Mouse (Mus musculus) WW6 (cell line): ENCODE data around the gene Gm42420.

Experiments
- DNase-seq: peaks from one replicate; pipeline ENCODE4 v3.0.0-alpha.2; 2013; ENCODE audit warnings: low read depth, low spot score

Gene Gm42420

DNA sequence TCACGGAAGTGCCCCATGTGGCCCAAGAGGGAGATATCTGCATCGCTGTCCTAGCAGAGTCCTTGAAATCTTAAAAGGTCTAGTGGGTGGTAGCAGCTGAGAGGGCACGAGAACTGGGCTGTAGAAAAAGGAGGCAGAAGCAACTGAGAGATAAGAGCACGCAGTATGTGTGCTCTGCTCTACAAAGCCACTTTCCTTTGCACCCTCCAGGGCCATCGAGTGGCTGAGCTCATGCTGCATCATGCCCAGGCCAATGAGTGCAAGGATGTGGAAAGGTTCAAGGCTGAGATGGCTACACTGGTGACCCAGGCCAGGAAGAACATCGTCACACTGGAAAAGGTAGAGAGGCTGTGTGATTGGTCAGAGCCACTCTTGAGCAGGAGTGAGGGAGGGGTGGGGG, at the start of gene Gm42420:
Gene Gm42420 (plus strand): TSS at position 237 of the 400 bp plus-strand sequence.
- no peak for DNase-seq

DNA sequence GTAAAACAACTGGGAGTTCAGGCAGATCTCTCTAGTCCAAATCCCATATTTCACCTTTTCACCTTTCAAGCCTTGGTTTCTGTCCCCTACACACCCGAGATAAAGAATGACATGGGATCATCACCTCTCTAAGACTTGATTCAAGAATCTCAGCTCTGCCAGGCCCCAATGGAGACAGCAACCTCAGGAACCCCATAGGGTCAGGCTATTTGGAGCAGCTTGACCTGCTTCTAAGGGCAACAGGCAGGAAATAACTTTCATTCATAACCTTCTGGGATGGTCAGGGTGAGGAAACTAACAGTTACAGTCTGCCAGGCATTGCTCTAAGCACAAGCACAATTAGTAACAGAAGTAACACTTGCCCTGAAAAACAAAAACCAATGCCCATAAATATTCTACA, 48.9 kb upstream of the Gm42420 start:
- no peak for DNase-seq

DNA sequence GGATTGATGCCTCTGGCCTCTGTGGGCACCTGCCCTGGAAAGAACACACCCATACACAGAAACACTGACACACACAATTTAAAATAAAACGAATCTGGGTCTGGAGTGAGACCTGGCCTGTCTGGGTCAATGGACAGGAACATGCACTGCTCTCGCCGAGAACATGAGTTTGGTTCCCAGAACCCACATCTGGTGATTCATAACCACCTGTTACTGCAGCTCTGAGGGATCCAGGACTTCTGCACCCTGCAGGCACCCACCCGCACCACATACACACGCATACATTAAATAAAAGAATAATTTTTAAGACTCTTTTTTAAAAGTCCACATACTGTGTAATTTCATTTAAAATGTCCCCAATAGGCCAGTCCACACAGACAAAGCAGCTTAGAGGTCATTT, 48.3 kb upstream of the Gm42420 start:
- DNase-seq: no peak

DNA sequence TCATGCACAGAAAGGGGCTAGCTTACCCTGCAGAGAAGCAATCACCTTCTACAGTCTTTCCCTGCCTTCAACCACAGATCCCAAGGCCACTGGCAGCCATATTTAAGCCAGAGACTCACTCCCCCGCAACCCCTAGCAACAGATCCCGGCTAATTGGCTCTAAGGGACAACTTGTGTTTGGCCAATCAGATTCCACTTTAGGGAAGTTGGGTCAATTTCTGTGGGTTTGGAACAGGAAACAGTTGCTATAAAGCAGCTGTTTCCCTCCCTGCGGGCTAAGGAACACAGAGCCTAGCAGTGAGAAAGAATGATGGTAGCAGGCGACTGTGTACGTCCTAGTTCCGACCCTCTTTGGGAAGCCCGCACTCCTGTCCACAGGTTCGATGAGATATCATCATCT, 47.3 kb upstream of the Gm42420 start:
- no peak for DNase-seq

DNA sequence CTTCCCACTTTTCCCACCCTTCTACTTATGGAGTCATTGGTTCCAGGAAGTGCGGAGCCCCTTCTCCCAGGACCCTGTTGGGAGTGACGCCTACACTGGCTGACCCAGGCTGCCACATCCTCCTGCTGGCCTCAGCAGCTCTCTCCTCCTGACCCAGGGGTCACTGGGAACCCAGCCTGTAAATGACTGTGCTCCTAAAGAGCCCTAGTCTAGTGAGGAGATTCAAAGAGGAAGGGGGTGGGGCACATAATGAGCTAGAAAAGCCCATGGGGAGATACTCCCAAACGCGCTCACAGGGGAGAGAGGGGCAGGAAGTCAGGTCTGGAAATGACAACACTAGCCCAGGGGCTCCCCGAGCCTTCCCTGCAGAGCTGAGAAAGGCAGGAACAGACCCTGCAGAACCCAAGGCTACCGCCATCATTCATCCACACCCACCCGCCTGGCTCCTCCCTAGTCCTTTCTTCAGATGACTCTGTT, 45.8 kb upstream of the Gm42420 start:
- no peak for DNase-seq

DNA sequence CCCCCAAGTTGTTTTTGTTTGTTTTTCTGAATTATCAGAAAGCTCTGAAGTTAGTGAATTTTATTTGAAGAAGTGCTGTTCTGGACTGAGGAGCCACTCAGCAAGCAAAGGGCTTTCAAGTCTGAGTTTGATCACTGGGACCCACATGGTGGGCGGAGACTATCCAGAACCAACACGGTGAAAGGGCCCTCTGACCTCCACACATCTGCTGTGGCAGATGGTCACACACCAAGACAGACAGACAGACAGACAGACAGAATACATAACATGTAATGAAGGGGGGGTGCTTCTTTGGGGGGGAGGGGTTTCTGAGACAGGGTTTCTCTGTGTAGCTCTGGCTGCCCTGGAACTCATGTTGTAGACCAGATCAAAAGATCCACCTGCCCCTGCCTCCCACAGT, 45.0 kb upstream of the Gm42420 start:
- DNase-seq: no peak

DNA sequence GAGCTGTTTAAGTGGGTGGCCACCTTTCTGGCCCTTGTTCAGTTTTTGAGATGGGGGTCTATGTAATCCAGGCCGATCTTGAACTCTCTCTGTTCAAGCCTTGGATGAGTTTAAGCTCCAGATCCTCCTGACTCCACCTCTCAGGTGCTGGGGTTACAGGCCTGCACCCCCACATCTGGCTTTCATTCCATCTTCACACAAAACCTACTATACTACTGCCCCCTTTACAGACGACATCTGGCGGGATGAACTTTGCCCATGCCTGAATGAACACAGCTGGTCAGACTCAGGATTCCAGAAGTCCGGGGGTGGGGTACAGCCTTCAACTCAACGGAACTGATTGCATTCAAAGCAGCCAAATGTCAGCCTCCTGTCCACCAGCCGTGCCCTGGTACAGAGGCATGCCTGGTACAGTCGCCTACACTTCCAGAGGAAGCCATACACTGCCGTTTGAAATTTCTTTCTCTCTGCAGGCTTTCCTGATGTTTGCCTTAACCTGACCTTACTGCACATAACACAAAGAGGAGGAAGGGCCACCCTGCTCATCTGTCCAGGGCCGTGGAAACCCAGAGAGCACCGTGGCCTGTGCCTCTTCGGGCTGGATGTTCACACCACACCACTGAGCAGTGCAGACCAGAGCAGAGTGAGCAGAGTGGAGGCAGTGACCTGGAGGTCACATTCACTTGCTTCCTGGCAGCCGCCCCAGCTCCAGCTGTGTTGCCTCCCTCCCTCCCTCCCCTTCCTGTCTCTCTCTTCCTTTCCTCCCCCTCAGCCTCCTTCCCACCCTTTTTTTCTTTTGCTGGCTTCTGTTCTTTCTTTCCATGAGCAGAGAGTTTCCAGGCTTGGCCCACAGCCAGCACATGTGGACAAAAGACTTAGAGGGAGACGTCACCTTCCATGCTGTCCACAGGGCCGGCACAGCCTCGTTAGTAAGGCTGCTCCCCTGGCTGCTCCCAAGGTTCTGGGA, 42.6 kb upstream of the Gm42420 start:
- no peak for DNase-seq

DNA sequence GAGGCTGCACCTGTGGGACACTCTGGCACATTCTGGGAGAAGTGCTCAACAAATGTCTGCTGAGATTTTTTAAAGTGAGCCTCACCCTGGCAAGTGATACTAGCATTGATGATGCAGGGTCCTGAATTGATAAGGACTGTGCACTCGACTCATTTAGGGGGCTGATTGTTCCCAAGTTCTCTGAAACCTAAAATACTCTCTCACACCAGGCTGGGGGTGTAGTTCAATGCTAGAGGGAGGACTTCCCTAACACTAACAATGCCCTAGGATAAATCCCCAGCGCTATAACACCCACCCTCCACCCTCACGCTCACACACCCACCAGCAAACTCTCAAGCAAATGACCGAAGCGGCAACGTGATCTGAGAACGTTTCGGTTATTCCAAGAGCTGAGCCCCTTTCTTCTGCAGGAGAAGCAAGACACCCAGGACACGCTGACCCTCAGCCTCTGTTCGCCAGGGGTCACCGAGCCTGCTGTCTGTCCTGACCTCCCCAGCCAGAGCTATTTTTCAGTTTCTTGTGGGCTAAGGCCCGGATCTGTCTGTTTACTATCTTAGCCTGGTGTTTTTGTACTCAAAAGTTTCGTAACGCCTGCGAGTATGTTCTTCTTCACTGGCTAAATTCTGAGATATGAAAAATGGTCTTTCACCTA, 41.7 kb upstream of the Gm42420 start:
- DNase-seq: no peak

DNA sequence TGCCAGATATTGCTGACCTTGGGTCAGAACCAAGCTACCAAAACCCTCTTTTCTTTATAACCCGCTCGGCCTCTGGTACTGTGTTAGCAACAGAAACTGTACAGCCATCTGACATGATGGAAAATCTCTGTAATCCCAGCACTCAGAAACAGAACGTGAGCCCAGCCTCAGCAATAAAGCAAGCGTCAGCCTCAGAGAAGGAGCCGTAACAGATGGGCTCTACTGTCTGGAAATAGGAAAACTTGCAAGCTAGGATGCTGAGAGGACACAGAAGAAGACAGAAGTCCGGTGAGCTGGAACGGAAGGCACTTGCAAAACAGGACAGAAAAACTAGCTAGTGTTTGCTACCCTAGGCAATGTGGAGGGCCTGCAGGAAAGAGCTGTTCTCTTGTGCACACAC, 40.1 kb upstream of the Gm42420 start:
- no peak for DNase-seq

DNA sequence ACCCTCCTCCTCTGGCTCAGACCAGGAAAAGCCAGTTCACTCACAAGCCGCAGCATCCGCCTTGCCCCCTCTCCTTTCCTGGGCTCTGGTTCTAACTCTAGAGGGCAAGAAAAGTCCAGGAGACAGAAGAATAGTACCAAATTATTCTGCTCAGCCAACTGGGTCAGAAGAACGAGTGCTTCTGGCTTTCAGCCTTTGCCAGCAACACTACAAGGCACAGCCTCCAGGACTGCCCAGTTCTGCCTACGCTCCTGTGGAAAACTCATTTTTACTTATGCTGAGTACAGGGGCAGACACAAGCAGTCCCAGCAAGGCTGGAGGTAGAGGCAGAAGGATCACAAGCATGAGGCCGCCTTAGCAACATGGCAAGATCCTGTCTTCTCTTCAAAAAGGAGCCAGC, 37.5 kb upstream of the Gm42420 start:
- no peak for DNase-seq

DNA sequence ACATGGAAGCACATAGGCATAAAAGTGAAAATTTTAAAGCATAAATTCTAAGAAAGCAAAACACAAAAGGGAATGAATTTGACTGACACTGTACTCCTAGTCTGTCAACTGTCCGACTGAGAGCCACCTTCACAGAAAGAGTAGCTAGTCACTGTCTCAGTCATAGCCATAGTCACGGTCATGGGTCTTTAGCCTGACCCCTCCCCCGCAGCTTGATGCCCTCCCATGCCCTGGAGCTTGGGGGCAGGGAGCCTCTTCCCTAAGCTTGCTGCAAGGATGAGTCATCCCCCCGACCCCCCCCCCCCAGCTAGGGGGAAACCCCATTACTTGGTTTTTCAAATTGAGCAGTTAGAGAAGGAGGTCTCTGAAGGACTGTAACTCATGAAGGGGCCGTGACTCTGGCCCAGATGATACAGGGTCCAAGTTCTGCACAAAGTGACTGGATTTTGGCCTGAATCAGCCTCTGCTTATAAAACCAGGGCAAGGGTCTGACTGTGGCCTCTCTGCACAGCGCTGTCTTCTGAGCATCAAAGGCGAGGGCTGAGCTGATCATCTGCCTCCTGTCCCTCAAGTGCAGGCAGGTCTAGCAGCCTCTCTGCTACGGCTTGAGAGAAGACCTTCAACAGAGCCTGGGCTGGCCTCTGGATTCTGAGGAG, 33.4 kb upstream of the Gm42420 start:
- DNase-seq: no peak

DNA sequence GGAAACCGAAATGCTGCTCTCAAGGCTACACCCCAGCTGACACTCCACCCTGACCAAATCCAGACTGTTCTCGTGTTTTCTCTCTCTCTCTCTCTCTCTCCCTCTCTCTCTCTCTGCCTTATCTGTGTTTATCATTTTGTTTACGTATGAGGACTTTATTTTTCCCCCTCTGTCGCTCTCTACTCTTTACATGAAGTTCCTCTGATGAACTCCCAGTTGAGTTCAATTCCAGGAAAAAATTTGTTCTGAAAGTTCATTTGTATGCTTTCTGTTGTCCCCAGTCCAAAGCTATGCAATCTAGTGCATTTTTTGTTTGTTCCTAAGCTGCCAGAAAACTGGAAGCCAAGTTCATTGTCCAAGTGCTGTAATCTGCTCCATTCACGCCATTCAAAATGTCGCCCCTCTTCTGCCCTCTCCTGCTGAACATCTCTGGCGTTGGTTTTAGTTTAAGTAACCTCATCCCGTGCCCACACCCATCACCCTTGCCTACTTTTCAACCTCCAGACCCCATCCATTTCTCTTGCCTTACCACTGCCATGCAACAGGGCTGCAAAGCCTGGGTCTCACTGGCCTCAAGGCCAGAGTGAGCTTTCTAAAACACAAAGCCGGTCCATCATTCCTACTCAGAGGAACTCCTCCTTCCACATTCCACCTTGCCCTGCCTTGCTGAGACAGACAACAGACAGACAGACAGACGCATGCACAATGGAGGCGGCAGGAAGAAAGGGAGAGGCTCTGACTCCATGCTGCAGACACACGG, 30.5 kb upstream of the Gm42420 start:
- no peak for DNase-seq

DNA sequence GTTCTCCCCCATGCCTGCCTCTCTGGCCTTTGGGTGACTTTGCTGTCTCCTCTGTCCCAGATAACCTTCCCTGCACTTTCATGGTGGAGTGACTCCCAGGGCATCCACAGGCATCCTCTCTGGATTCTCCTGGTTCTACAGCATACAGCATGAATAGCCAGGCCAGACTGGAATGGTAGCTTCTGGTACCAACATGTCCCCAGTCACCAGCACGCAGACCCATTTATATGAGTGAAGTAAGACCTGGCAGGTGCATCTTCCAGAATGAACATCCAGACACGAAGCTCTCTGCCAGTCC, 30.0 kb upstream of the Gm42420 start:
- no peak for DNase-seq

DNA sequence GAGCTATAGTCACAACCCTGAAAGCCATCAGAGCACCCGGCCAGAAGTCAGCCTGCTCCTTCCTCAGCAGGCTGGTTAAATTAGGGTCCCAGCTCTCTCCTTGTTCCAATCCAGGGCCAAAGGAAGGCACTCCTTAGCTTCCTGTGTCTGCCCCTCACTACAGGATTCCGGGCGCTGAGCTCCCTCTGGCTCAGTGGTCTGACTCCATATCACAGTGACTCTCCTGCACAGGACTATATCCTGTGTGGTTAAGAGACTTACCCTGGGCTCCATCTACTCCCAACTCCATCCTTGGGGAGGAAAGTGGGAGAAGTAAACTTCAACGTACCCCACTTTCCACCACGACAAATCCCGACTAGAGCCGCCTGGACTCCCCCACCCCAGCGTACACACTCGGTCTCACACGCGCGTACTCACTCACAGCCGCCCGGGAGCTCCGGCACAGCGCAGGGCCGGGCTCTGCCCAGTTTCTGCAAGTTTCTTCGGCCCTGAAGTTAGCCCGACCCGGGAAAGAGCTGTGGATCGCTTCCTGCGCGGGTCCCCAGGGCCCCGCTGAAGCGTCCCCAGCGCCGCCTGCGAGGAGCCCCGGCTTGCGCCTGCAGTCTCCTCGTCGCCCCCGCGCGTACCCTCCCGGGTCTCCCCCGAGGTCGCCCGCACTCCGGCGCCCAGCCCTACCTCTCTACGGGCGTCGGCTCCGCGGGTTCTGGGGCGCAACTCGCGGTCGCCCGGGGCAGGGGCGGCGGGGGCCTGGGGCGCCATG, 28.5 kb upstream of the Gm42420 start:
- DNase-seq: no peak

DNA sequence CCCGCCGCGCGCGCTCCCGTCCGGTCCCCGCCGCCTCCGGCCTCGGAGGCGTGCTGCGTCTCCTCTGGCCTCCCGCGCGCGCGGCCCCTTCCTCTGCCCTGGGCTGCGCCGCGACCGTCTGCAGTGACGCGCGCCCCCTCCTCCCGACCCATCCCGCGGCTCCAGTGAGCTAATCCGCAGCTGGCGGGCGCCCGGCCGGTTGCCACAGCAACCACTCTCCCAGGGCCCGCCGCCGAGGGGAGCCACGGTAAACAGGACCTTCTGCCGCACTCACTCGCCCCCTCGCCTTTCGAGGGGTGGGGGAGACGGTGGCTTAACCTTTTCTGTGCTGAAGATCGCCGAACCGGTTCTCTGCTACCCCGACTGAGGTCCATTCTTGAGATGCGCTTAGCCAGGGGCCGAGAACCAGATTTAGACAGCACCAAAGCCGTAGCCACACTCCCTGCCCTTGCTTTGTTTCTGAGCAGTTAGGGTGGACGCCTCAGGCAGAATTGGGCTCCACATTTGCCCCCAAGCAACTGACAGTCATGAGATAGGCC, 27.8 kb upstream of the Gm42420 start, which contains the start of gene Dennd2a:
Gene Dennd2a (minus strand): TSS at position 145 of the 539 bp plus-strand sequence.
- no peak for DNase-seq

DNA sequence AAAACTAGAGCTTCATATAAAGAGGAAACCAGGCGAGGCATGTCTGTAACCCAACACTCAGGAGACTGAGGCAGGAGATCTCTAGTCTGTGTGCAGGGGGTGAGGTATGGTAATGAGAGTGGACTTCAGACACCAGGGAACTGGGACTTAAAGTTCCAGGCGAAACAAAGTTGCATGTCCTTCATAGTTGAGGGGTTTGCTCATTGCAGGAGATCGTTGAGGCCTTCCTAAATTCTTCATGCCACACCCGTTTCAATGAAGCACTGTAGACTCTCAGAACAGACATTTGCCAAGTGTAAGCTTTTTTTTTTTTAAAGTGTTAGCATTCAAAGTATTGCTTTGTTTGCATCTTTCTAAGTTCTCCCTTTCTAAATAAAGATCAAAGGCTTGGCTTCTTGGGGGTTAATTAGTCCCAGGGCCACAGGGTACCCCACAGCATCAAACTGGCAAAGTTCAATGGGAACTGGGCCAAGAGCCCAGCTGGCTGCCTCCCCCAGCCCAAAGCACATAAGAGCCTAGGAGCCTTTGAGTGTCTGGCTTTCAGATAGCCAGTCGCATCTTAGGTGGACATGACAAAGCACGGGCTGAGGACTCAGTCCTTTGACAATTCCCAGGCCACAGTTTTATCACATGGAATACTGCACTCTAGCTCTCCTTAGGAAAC, 26.1 kb upstream of the Gm42420 start:
- DNase-seq: no peak

DNA sequence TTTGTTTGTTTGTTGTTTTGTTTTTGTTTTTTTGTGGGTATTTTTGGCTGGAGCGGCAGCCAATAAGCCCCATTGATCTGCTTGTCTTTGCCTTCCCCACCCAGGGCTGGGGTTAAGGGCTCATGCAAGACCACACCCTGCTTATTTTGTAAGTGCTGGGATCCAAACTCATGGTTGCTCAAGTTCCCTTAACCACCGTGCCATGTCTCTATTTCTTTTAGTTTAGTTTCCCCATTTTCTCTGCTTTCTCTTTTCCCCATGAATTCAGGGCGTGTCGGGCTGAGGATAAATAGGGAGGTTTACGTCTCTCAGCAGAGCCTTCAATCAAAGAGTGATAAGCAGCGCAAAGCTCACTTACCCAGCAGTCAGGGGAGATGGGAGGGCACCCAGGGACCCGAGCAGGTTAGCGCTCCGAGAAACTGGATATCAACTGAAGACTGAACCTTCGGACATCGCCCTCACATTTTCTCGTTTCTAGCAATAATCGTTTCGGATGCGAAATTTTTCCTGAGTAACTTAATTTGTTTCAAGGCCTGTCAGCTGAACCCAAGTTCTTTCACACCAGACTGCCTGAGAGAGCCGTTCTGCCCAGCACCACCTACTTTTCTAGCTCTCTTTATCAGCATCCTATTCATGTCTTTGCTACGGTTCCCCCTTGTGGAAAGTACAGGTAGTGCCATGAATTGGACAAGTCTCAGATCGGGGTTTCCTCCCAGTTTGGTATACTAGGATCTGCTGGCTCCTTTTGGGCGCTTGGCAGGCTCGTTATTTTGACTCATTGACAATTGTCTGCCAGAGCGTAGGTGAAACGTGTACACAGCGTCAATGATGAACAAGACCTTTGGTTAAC, 23.2 kb upstream of the Gm42420 start:
- no peak for DNase-seq

DNA sequence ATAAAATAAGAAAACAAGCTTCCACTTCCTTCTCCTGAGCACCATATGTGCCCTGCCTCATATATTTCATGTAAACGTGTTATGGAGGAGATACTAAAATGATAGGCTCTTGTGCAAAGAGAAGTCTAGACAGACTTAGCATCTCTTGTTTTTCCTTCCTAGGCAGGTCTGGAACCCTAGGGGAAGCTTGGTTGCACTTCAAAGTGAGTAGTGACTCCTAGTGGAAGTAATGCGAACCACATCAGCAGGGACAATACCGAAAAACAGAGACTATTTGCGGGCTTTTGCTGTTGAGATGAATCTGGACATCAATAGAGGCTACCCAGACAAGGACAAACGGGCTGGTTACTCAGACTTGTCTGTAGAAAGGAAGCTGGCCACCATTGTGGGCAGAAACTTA, 18.0 kb upstream of the Gm42420 start:
- no peak for DNase-seq

DNA sequence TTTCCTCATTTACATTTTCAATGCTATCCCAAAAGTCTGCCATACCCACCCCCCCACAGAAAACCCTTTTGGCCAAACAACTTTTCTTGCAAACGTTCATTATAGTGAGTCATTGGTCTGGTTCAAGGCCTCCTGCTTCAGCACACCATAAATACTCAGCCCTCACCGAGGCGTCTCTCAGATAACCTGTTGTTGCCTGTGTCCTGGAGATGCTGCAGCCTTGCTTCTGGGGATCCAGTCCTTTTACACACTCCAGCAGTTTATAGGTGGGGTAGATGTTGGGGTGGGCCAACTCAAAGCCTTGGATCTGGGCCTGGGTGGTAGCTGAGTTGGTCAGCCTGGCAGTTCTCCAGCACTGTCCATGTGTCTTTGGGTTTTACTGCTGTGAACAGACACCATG, 15.1 kb upstream of the Gm42420 start:
- no peak for DNase-seq
